Mouse (Mus musculus) cerebral cortex, adult 2 months (tissue): Measurements from ENCODE around the gene Lamtor3.

Experiments used
- WGBS: fragments of 180-500 bp; shearing (Covaris S2); methylation state at CpG from one replicate; pipeline ENCODE4 v1.1.7; 2018; 5-methylcytosine and 5-hydroxymethylcytosine counted together

Gene Lamtor3

GRCm38 (mm10) chr3:137918172-137918931, at the start of gene Lamtor3:
Gene Lamtor3 (plus strand): TSS chr3:137918506.
- under 1% methylated on average over 47 of the region's 47 CpGs for WGBS

- 92% methylated on average over 9 of the region's 9 CpGs for WGBS
These were observed 48.9 kb upstream of the Lamtor3 start for GRCm38 (mm10) chr3:137869395-137869794.

GRCm38 (mm10) chr3:137879313-137879712, 39.0 kb upstream of the Lamtor3 start:
- WGBS, result 79% methylated on average over 3 of the region's 3 CpGs

GRCm38 (mm10) chr3:137880109-137880748, 38.1 kb upstream of the Lamtor3 start:
- WGBS, result 41% methylated on average over 4 of the region's 4 CpGs

GRCm38 (mm10) chr3:137881093-137881492, 37.2 kb upstream of the Lamtor3 start:
- 95% methylated on average over 5 of the region's 5 CpGs for WGBS

- 70% methylated on average over 7 of the region's 7 CpGs for WGBS
These were observed 30.3 kb upstream of the Lamtor3 start for GRCm38 (mm10) chr3:137887961-137888360.

- 71% methylated on average over 3 of the region's 3 CpGs for WGBS
These were observed 27.2 kb upstream of the Lamtor3 start for GRCm38 (mm10) chr3:137891089-137891488.

- 81% methylated on average over 4 of the region's 4 CpGs for WGBS
These were observed 26.2 kb upstream of the Lamtor3 start for GRCm38 (mm10) chr3:137892118-137892517.

- 92% methylated on average over 4 of the region's 4 CpGs for WGBS
These were observed 24.5 kb upstream of the Lamtor3 start for GRCm38 (mm10) chr3:137893789-137894188.

- WGBS, result 97% methylated on average over 3 of the region's 3 CpGs
These were observed 23.1 kb upstream of the Lamtor3 start for GRCm38 (mm10) chr3:137895196-137895595.

- 64% methylated on average over 4 of the region's 4 CpGs for WGBS
These were observed 21.9 kb upstream of the Lamtor3 start for GRCm38 (mm10) chr3:137896386-137896785.

- WGBS, result 98% methylated on average over 3 of the region's 3 CpGs
These were observed 21.4 kb upstream of the Lamtor3 start for GRCm38 (mm10) chr3:137896867-137897266.

GRCm38 (mm10) chr3:137897685-137898084, 20.6 kb upstream of the Lamtor3 start:
- 71% methylated on average over 5 of the region's 5 CpGs for WGBS

- 35% methylated on average over 10 of the region's 10 CpGs for WGBS
These were observed 18.2 kb upstream of the Lamtor3 start for GRCm38 (mm10) chr3:137900149-137900548.

GRCm38 (mm10) chr3:137913093-137913492, 5.2 kb upstream of the Lamtor3 start:
- 73% methylated on average over 2 of the region's 2 CpGs for WGBS

- 83% methylated on average over 1 of the region's 1 CpGs for WGBS
These were observed 3.7 kb upstream of the Lamtor3 start for GRCm38 (mm10) chr3:137914567-137914966.

GRCm38 (mm10) chr3:137917694-137918171, 573 bp upstream of the Lamtor3 start:
- 8% methylated on average over 12 of the region's 12 CpGs for WGBS

GRCm38 (mm10) chr3:137918932-137919311, 616 bp downstream of the Lamtor3 start:
- 9% methylated on average over 6 of the region's 6 CpGs for WGBS

GRCm38 (mm10) chr3:137919398-137919797, 1.1 kb downstream of the Lamtor3 start:
- 82% methylated on average over 7 of the region's 7 CpGs for WGBS

GRCm38 (mm10) chr3:137920594-137920993, 2.3 kb downstream of the Lamtor3 start:
- WGBS, result 93% methylated on average over 4 of the region's 4 CpGs

GRCm38 (mm10) chr3:137927010-137927409, 8.7 kb downstream of the Lamtor3 start:
- WGBS, result 82% methylated on average over 4 of the region's 4 CpGs

- 84% methylated on average over 3 of the region's 3 CpGs for WGBS
These were observed 11.6 kb downstream of the Lamtor3 start for GRCm38 (mm10) chr3:137929940-137930339.

GRCm38 (mm10) chr3:137932748-137933147, 14.4 kb downstream of the Lamtor3 start:
- WGBS, result 67% methylated on average over 7 of the region's 7 CpGs
